Mouse (Mus musculus): ENCODE results near the gene Slc25a28.

The Slc25a28 gene

DNA sequence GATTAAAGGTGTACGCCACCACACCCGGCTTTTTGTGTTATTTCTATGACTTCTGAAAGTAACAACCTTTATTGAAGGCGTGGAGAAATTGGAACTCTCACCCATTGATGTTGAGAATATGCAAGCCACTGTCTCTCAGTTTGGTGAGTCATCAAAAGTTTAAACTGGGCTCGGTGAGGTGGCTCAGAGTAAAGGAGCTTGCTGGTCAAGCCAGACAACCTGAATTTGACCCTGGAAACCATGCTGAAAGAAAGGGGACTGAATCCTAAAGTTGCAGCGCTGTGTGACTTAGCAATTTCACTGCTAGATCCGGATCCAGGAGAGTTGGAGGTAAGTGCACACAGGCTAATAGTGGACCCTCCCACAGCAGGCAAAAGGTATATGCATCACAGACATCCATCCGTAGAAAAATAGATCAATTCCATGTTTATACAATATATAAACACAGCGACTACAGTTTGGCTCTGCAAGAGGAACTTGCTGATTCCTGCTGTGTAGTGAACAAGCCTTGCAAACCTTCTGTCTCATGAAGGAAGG is 3.9 kb upstream of the Slc25a28 start:
- 80% methylated on average over 8 of the region's 8 CpGs for WGBS

DNA sequence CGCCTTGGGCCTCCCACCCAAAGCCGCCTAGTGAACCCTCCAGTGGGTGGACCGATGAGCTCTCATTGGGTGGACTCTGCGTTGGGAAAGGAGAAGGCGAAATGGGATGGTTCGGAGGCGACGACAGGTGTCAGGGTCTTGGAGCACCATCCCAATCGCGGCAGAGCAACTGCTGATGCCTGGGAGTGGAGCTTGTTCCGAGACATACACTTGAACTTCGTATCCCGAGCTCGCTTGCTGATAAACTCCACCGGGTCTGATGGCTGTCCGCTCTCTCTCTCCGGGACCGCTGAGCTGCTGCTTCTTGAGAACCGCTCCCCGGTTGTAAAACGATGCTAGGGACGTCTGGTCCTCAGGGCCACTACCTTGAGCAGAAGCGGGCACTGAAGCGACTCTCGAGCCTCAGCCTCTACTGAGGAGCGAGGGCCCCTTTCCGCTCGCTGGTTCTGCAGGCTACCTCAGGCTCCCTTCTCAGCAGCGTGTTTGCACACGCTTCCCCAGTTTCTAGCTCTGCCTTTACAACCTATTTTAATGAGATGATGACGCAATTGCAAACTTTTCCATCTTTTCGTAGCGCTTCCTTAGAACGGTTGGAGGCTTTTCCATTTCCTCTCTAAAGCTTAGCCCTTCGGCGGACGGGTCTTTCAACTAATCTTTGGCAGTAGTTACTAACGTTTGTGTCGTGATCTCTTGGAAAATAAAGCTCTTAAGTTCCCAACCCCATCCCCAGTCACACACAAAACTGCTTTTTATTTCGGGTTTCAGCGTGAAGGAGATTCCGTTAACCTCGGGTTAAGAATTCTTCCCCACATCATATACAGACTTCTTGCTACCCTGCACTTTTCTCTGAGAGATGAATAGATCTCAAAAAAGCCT is 1.1 kb upstream of the Slc25a28 start:
- WGBS = under 1% methylated on average over 43 of the region's 43 CpGs

DNA sequence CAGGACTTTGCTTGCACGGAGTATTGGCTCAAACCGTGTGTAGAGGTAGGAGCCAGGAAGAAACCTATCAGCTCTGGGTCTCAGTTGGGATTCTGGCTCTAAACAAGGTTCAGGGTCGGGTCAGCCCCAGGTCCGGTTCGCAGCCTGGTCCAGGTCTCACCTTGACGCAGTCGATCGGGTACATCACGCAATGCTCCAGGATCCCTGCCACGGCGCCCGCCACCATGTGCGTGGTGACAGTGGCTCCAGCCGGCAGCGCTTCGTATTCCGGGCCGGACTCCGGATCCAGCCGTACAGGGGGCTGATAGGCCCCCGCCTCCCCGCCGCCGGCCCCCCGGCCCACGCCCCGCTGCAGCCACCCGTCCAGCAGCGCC is 378 bp downstream of the Slc25a28 start:
- under 1% methylated on average over 29 of the region's 29 CpGs for WGBS

DNA sequence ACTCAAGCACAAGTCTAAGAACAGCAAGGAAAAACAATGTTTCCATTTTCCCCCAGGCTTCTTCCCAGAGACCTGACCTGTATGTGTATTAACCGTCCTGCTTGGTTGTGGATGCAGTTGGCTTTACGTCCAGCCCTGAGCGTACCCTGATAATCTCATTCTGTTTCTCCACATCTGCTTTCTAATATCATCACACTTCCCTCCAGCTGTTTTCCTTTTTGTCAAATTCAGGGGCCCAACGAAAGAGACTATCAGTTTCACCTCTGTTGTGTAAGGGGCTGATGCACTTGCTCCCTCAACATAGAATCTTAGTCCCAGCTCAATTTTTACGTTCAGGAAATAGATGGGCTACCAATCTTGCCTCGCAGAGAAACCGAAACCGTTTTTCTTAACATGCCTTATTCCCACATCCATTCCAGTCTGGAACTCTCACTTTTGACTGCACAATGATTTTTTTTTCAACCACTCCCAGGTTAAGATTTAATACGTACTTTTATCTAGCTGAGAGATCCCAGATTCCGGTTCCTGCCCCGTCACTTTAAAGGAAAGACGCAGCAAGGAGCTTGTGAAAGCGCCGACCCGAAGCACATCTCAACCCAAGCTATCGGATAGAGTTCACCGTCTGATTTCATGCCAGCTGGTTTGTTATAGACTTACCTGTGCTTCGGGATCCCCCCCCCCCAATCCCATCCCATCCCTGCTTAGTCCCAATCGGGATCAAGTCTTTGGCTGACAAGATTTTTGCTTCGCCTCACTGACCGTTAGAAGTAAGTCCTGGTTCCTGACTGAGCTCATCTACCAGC is 967 bp downstream of the Slc25a28 start:
- WGBS = 4% methylated on average over 21 of the region's 21 CpGs

DNA sequence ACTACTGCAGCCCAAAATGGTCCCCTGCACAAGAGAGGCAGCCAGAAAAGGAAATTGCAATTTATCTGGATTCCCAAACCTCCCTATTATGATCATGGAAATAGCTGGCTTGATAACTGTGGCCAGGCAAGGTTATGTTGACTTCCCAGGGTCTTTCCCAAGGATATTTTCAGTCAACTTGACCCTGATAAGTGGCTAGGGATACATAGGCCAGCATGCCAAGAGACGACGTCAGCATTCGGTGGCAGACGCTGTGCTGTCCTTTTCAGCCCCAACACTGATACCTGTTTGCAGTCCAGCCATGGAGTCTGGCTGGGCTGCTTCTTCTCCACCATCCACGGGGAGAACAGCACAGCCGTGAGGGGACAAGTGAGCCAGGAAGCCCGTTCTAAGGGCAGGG is 3.6 kb downstream of the Slc25a28 start:
- 74% methylated on average over 7 of the region's 7 CpGs for WGBS

DNA sequence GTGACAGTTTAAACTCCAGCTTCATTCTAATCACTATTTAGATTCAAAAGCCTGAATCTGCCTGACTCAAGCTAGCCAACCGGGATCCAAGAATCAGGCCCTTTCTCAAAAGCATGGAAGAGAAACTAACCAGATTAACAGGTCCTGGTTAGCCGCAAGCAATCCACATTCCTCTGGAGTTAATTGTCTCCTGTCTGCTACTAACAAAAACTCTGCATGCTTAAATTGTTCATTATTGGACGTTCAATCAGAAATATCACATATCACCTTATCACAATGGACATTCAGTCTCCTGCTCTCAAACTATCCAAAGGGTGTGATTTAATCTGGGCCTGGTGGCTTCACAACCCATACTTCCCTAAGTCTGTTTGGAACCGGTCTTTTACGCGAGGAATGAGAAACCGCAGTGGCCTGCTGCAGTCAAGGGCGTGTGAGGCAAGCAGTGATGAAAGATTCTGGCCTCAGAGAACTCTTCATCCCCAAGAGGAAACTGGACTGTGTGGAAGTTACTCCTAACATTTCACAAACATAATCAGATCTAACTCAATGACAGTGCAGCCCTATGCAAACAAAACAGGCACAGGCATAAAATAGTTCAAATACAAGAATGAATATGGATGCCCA is 5.4 kb downstream of the Slc25a28 start:
- 80% methylated on average over 8 of the region's 8 CpGs for WGBS

DNA sequence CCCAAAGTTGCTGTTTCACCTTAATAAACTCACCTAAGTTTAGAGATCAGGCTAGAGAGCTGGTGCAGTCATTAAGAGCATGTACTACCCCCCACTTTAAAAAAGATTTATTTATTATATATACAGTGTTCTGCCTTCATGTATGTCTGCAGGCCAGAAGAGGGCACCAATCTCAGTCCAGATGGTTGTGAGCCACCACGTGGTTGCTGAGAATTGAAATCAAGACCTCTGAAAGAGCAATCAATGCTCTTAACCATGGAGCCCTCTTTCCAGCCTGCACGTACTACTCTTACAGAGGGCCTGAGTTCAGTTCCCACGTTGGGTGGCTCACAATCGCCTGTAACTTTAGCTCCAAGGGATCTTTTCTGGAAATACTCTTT is 7.3 kb downstream of the Slc25a28 start:
- WGBS = 48% methylated on average over 4 of the region's 4 CpGs

DNA sequence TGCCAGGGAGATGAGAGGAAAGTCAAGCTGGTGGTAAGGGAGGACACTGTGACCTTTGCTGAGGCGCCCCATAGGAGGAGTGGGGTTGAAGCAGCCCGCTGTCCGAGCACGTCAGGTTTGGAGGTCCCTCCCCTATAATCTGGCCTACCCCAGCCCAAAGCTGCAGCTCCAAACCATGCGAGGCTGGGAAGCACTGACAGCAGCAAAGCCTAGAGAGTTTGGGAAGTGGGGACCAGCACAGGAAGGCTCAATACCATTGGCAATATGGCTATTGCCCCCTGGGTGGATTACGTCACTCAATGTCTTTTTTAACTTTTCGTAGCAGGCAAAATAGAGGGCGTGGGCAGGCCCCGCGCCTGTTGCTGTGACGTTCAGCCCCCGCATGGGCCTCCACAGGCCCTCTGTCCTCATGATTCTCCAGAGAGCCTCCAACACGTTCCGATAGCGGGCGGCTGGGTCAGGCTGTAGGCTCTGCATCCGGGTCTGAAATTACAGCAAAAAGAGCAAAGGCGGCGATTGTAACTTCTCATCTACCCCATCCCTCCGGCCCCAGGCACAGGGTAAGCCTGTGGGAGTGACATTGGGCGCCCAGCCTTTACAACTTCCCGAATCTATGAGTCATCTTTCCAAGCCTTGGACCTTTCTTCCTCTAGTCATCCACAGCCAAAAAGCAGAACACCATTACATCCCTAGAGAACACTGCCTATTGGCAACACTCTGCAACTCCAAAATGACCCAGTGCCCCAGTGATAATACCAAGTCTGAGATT is 7.8 kb downstream of the Slc25a28 start:
- WGBS = 73% methylated on average over 22 of the region's 22 CpGs

DNA sequence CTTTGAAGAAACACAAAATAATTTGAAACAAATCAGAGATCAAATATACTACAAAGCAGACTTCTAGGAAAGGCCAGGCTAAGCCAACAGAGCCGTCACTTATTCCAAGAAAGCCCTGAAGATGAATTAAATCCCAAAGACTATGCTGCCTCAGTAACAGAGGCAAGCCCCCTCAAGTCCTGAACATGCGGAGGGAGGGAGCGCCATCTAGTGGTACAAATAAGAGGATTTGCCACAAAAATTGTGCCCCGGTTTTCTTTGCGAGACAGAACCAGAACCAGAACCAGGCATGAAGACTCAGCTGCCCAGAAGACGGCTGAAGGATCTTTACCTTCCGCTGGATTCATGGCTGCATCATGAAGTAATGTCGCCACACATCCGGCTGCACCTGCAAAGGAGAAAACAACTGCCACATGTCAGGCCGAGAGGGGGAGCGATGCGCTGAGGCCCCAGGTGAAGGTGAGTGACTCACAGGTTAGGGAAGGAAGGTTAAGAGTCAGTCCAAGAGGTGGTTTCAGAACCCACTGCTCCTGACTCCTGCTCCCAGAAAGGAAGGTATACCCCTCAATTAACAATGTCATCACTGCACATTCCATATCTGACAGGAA is 9.1 kb downstream of the Slc25a28 start:
- 57% methylated on average over 12 of the region's 12 CpGs for WGBS

DNA sequence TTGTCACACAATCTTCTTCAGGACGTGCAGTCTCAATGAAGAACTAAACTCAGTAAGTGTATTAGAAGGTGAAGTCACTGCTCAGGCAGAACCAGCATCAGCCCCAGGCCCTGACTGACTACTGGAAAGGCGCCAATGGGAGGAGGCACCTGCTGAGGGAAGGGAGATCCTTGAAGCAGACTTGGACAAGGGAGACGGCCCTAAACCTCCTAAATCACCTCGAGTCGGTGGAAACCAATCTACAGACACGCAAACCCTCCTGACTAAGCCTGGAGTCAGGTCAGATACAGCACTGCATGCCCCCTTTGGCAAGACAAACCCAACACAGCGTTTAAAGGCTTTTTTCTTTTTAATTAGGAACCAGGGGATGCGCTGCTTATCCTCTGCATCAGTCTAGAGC is 11.2 kb downstream of the Slc25a28 start:
- 77% methylated on average over 8 of the region's 8 CpGs for WGBS

DNA sequence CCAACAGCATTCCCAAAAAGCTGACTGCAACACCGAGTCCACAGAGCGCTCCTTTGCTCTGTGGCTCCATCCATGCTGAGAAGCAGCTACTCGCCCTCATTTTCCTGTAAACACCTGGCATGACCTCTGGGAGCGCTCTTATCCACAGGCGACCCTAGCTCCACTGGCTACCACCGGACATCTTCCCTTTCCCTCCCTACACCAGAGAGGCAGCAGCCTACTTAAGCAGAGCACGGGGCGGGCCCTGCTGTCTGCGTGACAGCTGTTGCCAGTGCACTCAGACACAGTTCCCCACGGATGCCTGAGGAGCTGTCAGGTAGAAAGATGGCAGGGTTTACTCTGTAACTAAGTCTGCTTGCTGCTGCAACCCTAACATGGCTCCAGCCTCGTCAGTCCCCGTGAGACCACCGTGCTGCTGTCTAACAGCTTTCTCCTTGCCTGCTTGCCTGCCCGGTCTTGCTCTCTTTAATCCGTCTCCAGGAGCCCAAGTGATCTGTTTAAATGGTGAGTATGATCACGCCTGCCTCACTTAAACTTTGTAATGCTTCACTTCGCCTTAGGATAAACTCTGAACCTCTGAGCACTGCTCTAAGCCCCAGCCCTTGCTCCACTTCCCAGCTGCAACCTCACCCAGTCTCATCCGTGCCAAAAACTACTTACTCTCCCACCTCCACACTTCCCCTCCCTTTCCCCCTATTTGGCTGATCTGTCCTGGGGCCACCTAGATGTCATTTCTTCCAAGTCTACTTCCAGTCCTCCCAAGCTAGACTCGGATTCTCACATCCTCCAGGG is 12.3 kb downstream of the Slc25a28 start:
- 60% methylated on average over 19 of the region's 19 CpGs for WGBS

DNA sequence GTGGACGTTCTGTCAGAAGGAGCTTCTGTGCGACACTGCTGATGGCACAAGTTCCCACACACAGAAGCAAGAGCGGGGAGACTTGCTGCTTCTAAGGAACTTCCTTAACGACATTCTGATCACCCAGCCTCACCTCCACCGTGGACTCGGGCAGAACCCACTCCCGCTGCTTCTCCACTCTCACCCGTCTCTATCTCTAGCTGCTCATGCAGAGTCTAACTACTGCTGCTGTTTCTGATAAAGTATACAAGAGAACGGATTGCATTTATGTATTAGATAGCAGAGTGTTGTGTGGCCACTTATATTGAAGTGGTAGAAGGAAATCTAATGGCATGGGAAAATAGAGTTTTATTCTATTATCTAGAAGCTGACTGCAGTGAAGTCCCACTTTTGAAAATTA is 13.9 kb downstream of the Slc25a28 start:
- 75% methylated on average over 9 of the region's 9 CpGs for WGBS

DNA sequence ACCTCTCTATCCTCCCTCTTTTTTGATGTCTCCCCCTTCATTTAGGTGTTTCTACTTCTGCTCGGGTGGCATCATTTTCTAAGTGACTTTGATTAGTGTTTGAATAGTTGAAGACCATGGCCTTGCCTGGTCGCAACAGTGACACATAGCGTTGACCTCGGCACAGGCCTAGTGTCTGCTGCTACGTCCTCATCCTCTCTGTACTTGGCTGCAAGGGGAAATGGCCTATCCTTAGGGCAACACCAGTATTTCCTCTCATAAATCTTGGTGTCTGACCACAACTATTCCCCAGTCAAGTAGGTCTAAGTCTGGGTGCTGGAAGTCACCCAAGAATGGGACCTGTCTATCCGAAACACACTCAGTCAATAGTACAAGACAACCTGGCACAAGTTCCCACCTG is 15.0 kb downstream of the Slc25a28 start:
- 87% methylated on average over 6 of the region's 6 CpGs for WGBS

DNA sequence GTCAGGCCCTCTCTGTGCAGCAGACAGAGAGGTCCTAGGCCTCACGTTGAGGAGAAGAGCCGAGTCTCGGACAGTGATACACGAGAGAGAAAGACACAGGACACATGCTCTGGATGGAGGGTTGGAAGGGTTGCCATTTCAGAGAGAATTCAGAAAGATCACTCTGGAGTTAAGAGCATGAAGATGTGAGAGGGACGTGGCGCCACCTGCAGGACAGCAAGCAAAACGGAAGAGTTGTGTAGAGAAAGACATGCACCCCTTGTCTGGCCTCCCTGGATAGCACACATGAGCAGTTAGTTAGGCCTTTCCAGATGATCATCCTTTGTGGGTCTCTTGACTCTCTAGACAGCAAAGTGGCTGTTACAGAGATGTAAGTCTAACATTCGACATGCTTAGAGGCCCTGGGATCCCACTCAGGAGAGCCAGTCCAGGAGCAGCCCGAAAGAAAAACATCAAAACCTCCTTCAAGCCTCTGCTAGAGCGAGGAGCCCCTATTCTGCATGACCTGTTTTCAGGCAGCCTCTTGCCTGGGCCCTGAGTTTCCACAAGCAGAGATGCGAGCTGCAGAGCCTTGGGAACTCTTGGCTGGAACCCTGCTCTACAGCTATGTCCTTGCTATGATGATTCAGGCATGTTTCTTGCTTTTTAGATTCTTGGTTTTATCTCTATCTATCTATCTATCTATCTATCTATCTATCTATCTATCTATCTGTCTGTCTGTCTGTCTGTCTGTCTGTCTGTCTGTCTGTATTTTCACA is 18.8 kb downstream of the Slc25a28 start:
- 48% methylated on average over 11 of the region's 11 CpGs for WGBS

DNA sequence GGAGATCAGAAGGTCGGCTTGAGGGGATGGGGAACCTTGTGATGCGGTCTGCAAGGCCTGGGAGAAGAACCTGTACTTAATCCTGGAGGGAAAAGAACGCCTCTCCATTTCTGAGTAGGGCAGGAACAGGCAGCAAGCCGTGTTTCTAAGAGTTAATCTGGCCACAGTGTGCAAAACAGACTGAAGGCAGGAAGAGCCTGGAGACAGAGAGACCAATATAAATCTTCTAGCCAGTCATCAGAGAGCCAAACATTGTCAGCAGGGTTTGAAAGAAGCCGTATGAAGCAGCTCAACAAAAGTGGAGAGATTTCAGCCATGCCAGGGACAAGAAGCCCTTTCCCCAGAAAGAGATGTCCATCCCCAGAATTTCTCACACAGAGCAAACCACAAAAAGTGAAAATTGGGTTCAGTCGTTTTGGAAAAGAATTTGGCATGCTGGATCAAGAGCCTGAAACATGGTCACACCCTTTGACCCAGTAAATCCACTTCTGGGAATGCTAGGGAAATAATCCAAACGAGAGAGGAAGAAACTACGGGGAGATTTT is 23.4 kb downstream of the Slc25a28 start:
- WGBS = 65% methylated on average over 8 of the region's 8 CpGs

DNA sequence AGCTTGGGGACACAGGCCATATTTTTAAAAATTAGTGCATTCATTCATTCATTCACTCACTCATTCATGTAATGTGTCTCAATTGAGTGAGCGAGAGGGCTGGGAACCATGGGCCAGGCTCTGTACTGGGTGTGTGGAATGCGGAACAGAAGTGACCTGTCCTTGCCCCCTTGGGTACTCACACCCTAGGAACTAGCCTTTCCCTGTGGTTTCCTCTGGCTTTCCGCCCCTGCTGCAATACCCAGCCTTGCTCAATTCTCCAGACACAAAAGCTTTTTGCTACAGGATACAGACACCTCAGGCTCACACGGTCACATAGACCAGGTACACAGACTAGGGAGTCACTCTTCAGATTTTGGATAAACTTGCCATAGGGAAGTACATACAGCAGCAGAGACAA is 26.3 kb downstream of the Slc25a28 start:
- WGBS = 92% methylated on average over 4 of the region's 4 CpGs

DNA sequence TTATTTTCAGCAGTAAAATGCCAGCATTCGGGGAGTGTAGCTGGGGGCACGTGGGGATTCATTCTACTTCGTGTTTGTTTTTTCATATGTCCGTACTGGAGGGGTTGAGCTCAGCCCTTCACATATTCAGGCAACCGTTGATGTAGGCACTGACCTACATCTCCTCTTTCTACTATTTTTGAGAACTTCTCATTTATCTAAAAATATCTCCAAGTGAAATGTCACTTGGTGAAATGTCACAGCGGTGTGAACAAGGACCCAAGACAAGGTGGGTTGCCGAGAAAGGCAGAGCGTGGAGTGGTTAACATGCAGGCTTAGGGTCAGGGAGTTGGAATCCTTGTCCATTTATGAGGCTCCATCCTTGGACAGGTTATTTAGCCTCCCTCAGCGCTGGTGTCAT is 27.4 kb downstream of the Slc25a28 start:
- WGBS = 72% methylated on average over 9 of the region's 9 CpGs

DNA sequence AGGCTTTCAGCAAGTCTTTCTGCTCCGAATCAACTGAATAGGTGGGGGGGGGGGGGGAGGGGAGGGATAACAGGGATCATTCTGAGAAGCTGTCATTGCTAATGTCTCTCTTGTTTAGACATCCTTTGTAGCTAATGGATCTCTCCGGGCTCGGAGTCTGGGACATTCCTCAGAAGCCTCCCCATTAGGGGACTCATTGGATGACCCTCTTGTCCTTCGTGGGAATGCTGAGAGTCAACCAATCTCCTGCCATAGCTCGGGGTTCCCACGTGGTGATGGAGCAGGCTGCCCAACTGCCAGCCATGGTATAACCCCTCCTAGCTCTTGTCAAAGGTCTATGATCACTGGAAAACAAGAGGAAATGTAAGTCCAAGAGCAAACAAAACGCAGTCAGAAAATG is 27.8 kb downstream of the Slc25a28 start:
- WGBS = 67% methylated on average over 7 of the region's 7 CpGs

DNA sequence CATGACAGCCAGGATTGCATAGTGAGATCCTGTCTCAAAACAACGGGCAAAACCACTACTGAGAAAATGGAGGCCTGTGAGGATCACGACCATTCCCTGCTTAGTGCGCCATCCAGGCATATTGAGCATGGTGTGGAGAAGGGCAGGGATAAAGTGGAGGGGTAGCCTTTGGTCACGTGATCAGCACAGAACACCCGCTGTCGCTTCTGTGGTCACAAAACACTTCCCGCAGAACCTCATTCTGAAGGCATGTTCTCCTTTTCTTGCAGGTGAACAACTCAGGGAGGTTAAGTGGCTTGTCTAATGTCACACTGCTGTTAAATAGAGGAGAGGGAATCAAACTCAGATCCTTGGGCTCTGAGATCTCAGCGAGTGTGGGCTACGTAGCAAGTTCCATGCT is 29.2 kb downstream of the Slc25a28 start:
- 93% methylated on average over 9 of the region's 9 CpGs for whole genome bisulfite sequencing
